Mouse (Mus musculus) left cerebral cortex, adult 8-10 months (tissue): ENCODE measurements around the gene Gm6525. TPM values are rescaled to one million over a fixed set of nuclear protein-coding genes. Genes with fewer than 3 reads are reported as not detected.

Source experiments
- DNase-seq, 2 experiments: peaks; one replicate each; pipeline ENCODE4 v3.0.0; 2022; ENCODE audit warnings: low spot score in 2 of 2
- total RNA-seq, 4 experiments: library from RNA; stranded (reverse); gene quantifications; 2 replicates each; pipeline ENCODE4 v1.2.4; 2022

Gm6525 gene
- total RNA-seq, result not detected

DNA sequence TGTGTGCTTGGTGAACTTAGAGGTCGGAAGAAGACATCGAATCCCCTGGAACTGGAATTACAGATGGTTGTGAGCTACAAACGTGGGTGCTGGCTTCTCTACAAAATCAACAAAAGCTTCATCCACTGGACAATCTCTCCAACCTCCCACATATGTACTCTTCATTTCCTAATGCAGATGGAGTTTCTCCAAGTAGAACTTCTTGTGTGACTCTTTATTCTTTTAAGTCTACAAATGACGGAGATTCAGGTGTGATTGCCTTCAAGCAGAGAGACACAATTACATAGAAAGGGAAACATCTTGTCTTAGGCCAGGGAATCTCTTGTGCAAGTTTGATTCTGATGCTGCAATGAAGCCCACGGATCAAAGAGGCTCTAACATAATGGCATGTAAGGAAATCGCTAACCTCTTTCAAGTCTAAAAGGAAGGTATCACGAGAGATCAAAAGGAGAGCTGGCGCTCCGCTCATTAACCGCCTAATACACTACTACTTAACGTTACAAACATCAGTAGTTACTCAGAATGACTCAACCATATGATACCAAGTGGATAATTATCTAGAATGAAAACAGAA, at the start of gene Gm6525:
Gm6525 (plus strand) TSS at position 524 of the 574 bp plus-strand sequence.
- no peak for DNase-seq

GRCm38 (mm10) chr3:84125704-84126289, 48.1 kb upstream of the Gm6525 start:
- no peak for DNase-seq

- DNase-seq, result no peak
These were observed 47.2 kb upstream of the Gm6525 start for GRCm38 (mm10) chr3:84126721-84127120.

DNA sequence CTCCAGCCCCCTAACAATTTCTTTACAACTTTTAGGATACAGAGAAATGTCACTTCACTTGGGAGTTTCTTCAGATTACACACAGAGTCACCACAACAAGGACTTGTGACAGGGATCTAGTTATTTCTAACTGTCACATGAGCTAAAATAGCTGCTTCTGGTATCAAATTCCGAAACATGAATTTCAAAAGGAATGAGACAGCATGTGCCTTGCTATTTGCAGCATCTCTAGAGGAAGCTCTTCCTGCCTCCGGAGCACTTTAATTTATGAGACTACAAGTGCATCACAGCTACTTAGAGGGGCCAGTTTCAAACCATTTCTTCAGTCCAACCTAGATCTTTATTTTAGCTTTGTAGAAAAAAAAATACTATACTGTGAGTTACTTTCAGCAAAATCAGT, 46.5 kb upstream of the Gm6525 start:
- no peak for DNase-seq

DNA sequence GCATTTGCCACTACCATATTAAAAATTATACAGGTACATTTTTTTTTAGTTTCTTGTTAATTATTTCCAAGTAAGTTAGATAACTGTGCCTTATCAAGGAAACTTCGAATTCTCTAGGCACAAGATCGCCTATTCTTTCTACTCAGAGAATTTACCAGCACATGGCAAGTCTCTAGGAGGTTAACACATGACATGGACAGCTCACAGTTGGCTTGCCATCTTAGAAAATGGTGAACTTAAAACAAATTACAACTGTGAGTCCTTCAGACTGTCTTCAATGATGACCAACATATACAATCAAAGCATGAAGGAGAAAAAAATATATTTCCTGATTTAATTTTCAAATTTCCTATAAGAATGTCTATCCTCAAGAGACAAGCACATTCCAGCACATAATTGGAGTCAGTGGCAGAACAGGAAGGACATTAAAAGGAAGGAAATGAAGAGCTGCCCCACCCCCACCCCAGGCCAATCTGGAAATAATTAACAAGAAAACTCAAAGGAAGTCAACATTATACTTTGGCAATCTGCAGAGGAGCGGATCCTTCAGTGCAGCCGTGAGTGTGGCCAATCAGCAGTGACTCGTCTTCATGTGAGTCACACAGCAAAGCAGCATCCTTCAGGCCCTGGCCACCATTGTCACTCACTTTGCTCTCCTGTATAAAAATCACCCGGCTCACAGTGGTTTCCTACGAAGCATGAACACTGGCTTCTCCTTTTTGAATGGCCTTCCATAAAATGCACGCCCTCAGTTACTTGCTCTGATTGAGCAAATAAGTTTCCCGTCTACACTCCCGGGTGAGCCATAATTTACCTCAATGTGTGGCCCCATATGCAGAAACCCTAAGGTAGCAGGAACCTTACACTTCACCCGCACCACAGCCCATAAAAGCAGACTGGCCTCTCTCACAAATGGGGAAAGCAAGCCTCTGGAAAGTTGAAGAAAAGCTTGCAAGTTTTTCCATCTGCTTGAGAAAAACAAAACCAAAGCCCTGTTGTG, 44.7 kb upstream of the Gm6525 start:
- DNase-seq, result no peak

DNA sequence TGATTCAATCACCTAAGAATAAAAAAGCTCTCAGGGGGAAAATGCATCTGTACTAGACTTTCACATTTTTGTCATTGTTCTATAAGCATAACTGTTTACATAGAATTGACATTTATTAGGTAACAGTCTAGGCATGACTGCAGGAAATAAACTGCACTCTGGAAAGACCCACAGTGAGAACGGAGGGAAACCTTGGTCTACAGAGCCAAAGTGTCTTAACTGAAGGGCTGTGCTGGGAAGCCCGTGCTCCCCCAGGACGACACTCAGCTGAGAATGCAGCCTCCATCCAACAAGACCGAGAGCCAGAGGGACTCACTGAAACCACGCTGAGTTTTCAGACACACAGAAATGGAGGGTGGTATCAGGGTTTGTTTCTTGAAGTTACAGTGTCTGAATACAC, 43.1 kb upstream of the Gm6525 start:
- DNase-seq, result no peak

- no peak for DNase-seq
These were observed 42.5 kb upstream of the Gm6525 start for GRCm38 (mm10) chr3:84131369-84131768.

- DNase-seq, result no peak
These were observed 38.5 kb upstream of the Gm6525 start for GRCm38 (mm10) chr3:84135387-84135786.

DNA sequence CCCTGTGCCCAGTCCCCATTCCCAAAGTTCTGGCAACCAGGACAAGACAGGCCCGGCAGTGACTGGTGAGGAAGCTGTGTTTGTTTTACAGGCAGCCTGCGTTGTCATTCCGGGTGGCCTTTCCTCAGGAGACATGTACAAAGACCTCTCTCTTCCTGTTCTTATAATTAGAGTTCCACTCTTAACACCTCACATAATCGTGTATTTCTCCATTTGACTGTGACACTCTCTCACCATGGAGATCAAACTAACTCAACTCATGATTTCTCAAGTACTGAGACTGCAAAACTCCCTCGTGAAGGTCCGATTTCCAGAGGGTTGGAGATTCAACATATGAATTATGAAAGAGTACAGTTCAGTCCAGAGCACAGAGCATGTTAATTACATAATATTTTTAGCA, 38.0 kb upstream of the Gm6525 start:
- DNase-seq, result no peak

DNA sequence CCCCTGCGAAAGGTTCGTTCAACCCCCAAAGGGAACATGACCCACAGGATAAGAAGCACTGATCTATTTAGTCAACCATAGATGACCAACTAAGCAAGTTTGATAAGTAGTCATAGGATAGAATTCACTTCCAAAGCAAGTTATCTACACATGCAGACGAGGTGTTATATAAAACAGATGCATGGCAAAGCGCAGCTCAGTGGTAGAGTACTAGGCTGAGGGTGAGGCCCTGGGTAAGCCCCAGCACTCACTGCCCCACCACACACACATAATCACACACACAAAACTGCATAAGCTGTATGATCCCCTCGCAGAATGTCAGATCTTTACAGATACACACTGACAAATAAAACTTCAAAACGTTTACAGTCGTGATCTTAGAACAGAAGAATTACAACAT, 37.4 kb upstream of the Gm6525 start:
- no peak for DNase-seq

DNA sequence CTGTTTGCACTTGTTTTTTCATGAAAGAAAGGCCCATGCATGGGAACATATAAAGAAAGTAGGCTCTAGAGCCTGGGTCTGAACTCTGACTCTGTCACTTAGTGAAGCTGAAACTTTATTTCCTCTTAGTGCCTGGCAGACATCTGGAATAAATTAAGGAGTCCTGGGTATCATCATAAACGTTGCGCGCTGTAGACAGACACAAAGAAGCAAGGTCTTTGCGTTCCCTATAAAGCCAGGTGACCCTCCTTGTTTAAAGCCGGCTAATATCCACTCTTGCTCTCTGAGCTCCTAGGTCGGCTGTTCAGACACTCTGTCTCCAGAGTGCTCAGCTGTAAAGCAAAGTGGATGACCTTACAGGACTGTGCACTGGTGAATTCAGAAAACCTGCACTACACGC, 33.0 kb upstream of the Gm6525 start:
- no peak for DNase-seq

DNA sequence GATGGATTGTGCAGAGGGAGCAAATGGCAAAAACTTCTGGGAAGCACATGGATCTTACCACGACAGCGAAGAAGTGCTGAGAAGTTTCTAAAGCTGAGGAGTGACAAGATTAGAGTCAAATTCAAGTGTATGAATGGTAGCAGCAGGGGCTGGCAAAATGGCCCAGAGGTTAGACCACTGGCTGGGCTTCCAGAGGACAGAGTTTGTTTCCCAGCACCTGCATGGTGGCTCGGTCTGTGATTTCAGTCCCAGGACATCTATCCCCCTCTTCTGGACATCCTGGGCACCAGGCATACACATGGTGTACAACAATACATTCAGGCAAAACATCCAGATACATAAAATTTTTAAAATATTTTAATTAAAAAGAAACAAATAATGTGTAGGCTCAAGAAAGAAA, 24.1 kb upstream of the Gm6525 start:
- no peak for DNase-seq

- DNase-seq, result no peak
These were observed 19.2 kb upstream of the Gm6525 start for GRCm38 (mm10) chr3:84154721-84155141.

DNA sequence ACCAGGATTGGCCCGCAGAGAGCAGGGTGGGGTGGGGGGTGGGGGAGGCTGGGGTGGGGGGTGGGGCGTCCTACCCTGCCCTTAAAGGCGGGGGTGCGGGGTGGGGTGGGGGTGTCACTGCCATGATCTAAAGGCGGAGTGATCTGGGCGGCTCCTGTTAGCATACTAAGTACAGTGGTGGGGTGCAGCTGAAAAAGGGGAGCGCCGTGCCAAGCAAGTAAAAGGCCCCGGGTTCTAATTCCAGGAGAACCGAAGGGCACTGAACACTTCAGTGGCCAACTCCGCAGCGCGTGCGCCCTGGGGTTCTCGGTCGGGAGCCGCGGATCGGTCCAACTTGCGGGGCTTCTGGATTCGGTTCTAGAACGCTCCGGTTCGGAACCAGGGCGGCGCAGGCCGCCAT, 18.8 kb upstream of the Gm6525 start:
- no peak for DNase-seq

DNA sequence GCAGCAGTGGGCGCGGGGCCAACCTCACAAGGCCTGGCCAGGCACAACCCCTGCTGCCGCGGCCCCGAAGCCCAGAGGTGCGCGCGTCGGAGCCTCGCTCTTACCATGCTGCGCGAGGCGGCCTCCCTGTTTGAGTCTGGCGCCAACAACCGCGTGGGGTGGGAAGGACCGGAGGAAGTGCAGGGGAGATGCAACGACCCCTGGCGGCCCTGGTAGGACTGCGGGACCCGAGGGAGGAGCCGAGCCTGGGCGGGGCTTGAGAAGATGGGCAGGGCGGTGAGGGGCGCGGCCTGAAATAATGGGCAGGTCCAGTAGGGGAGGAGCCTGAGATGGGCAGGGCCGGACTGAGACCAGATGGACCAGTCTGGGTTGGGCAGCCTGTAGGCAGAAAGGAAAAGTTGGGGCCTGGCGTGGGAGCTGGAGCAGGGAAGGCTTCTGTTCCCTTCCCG, 18.3 kb upstream of the Gm6525 start, which contains the start of gene Mnd1:
Mnd1 (minus strand) TSS at position 229 of the 449 bp plus-strand sequence.
- DNase-seq, result peak; percentile 85 to 91

DNA sequence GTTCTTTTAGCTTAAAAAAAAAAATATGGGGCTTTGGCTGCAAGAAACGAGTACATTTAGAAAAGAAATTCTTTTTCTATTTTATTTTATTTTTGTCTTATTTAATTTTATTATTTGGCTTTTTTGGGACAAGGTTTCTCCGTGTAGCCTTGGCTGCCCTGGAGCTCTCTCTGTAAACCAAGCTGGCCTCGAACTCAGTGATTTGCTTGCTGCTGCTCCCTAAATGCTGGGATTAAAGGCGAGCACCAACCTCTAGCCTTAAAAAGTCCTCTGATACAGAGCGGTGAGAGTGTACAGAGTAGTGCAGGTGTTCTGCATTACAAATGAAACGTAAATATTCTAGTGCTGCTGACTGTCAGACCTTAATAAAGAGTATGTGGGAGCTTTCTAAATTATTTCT, 17.8 kb upstream of the Gm6525 start:
- DNase-seq, result no peak

GRCm38 (mm10) chr3:84157011-84157410, 16.9 kb upstream of the Gm6525 start:
- no peak for DNase-seq

DNA sequence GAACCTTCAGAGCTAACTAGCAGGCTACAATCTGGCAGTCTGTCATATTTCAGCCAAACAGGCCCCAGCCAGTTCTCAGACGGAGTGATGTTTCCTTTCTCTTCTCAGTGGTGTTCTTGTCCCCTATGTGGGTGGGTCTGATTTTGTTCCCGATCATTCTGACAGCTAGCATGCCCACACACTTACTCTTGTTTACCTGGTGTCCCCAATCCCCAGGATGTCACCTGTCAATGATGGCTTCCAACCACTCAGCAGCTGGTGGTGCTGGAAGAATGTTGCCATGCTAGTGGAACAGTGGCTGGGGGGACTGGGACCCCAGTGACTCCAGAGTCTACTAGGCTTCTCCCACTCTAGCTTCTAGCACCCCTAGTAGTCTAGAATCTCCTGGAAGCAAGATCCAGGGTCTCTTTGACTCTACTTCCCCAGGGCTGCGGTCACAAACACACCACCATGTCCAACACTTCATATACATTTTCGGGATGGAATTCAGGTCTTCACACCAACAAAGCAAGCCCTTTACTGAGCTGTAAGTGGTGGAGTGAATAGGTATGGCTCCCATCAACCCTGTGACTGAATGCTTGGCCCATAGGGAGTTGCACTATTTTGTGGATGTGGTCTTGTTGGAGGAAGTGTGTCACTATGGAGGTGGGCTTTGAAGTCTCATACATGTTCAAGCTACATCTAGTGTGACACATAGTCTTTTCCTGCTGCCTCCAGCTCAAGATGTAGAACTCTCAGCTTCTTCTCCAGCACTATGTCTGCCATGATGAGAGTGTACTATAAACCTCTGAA, 16.1 kb upstream of the Gm6525 start:
- DNase-seq, result no peak

DNA sequence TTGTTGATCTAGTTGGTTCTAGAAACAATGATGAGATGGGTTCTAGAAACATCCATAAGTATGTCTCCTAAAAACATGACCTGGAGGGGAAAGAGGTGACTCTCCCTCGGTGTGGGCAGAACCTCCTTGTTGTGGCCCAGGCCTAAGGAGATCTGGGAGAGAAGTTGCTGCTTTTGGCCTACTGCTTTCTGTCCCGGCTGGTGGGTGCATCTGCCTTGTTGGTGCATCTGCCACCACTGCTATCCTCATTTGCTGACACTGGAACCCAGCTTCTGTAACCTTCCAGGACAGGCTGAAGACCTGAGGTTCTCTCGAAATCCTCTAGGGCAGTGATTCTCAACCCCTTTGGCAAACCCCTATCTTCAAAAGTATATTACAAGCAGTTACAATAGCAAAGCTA, 8.5 kb upstream of the Gm6525 start:
- no peak for DNase-seq

DNA sequence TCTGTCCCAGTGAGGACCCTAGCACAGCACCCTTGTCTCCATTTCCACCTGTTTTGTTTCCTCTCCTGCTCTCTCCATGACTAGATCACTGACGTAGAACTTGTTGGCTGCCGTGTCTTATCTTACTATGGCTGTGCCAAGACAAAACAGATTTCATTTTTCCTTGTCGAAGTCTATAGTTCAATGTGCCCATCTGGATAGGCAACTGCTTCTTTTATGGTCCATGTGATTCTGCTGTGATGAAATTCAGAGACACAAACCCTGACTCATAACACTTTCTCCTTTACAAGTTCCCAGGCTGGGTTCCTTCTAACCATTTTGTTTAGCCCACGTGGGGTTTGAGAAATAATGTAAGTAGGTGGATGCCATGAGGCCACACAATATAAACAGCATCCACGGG, 7.8 kb upstream of the Gm6525 start:
- DNase-seq, result no peak

DNA sequence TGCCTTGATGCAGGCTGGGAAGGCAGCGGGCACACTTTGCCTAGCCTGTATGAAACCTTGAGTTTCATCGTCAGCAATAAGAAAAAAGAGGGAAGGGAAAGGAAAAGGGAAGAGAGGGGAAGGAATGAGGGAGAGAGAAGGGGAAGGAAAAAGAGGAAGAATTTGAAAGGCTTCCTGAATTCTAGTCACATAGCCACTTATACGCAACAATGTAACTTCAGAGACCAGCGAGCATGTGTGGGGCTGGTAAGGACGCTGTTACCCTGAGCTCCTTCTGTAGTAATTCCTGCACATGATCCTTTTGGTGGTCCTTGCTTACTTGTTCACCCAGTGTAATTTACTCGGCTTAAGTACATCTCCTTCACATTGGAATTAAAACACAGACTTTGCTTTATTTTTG, 5.0 kb upstream of the Gm6525 start:
- DNase-seq, result no peak
